Mouse (Mus musculus) heart, postnatal 0 days (tissue): ENCODE measurements at regions not wholly inside any gene's neighbourhood (a gene's known extent, or its start where the extent isn't known, plus 50 kb on each side); places are given as distances from the start of the nearest gene placed in this dataset.

ENCODE experiments used
- ATAC-seq: fragments of 200-750 bp; cut with Nextera tagmentation; 2 replicates; pipeline ENCODE4 v1.8.0; 2017; ENCODE audit warnings: low read depth, moderate number of reproducible peaks, moderate library complexity; ENCODE audit not compliant: insufficient read depth
- DNase-seq: peaks from one replicate; pipeline ENCODE4 v3.0.0-alpha.2; 2016; ENCODE audit warnings: low spot score
- H3K27ac ChIP-seq: fragments of 300-500 bp; sonication (generic); 2 replicates; pipeline ENCODE4 v1.5.1; 2014; ENCODE audit warnings: low read depth, mild to moderate bottlenecking
- H3K27me3 ChIP-seq: fragments of 300-500 bp; sonication (generic); 2 replicates; pipeline ENCODE4 v1.6.1; 2014; ENCODE audit warnings: low read length, mixed read lengths; ENCODE audit not compliant: control insufficient read depth, insufficient read depth
- H3K36me3 ChIP-seq: fragments of 300-500 bp; sonication (generic); replicated peaks from 2 replicates; pipeline ENCODE4 v1.6.1; 2014; ENCODE audit warnings: low read length, mixed read lengths; ENCODE audit not compliant: control insufficient read depth, insufficient read depth
- H3K4me1 ChIP-seq: fragments of 300-500 bp; sonication (generic); 2 replicates; pipeline ENCODE4 v1.6.1; 2014; ENCODE audit warnings: antibody characterized with exemption; ENCODE audit not compliant: control insufficient read depth, insufficient read depth
- H3K4me2 ChIP-seq: fragments of 300-500 bp; sonication (generic); 2 replicates; pipeline ENCODE4 v1.6.1; 2014; ENCODE audit warnings: low read depth, mild to moderate bottlenecking, low read length, moderate library complexity
- H3K4me3 ChIP-seq: fragments of 300-500 bp; sonication (generic); 2 replicates; pipeline ENCODE4 v1.5.1; 2014; ENCODE audit warnings: low read depth, low read length
- H3K9ac ChIP-seq: fragments of 300-500 bp; sonication (generic); replicated peaks from 2 replicates; pipeline ENCODE4 v1.6.1; 2014; ENCODE audit warnings: low read depth, low read length, mixed read lengths
- H3K9me3 ChIP-seq: fragments of 300-500 bp; sonication (generic); replicated peaks from 2 replicates; pipeline ENCODE4 v1.6.1; 2016; ENCODE audit warnings: low read length; ENCODE audit not compliant: control insufficient read depth
- CTCF ChIP-seq: IDR thresholded peaks from 2 replicates; pipeline ENCODE4 v1.5.1; 2016; ENCODE audit warnings: antibody characterized with exemption, control low read depth, low read depth
- EP300 ChIP-seq: IDR thresholded peaks from 2 replicates; pipeline ENCODE4 v1.6.1; 2016; ENCODE audit warnings: antibody characterized with exemption, low read depth
- WGBS: fragments of 180-500 bp; shearing (Covaris S2); extraction: QIAGEN DNeasy Blood & Tissue Kit; methylation state at CpG from one replicate; pipeline ENCODE4 v1.1.7; 2014; 5-methylcytosine and 5-hydroxymethylcytosine counted together

DNA sequence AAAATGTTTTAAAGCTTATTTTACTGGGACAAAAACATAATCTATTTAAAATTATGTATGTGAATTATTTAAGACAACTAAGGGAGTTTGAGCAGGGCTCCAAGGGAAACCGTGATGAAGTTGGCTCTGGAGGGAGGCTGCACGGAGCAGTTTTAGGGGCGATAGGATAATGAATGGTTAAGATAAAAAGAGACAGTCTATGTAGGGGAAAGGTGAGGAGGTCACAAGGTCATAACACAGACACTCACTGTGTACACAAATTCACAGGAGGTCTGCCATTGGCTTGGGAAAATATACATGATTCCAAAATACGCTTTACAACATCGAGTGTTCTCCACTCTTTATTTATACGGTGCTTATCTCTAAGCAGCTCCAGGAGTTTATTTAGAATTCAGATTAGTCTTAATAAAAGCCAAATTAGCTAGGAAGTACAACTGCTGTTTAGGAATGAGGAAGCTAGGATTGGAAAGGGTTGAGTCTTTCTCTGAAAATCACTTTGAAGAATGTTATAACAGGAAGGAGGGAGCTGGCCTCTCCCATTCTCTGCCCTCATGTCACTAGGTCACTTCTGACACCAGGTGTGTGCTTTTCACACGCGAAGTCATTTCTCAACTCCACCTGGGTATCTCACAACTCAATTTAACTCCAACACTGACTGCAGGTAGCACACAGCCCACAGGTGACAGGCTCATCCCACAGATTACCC lies 134.3 kb downstream of the Mterf1b start:
- peak overlapping the region; percentile 89 for H3K27ac ChIP-seq
- ATAC-seq (peak; percentile 66), DNase-seq (peak; percentile 43)

GRCm38 (mm10) chr5:4335683-4336082 lies 143.5 kb downstream of the Mterf1b start:
- 32% methylated on average over 5 of the region's 5 CpGs for WGBS

More for the DNA sequence above, 134.3 kb downstream of the Mterf1b start:
- Histone ChIP-seq H3K4me3 (no peak overlapping the region), H3K4me2 (no peak overlapping the region), H3K36me3 (no peaks in the 10 kb centered on the region), H3K27me3 (no peaks in the 10 kb centered on the region), H3K4me1 (peaks cover 17% of the 10 kb centered on the region), H3K9ac (no peak overlapping the region), H3K9me3 (0 out of 2 replicates have a peak, but pooled peaks cover 2% of the 10 kb centered on the region)
- 16% methylated on average over 8 of the region's 8 CpGs for WGBS
- no peak for TF ChIP-seq EP300
- no peak for TF ChIP-seq CTCF

GRCm38 (mm10) chr5:4341956-4342355 lies 149.8 kb downstream of the Mterf1b start:
- Histone ChIP-seq H3K27ac (no peak overlapping the region), H3K9me3 (no peaks in the 10 kb centered on the region), H3K27me3 (no peaks in the 10 kb centered on the region), H3K36me3 (no peaks in the 10 kb centered on the region), H3K4me1 (0 out of 2 replicates have a peak, but pooled peaks cover 3% of the 10 kb centered on the region), H3K9ac (no peak overlapping the region), H3K4me2 (no peak overlapping the region), H3K4me3 (no peak overlapping the region)
- WGBS: 18% methylated on average over 6 of the region's 6 CpGs
- no peak for ATAC-seq
- DNase-seq: no peak
- no peak for TF ChIP-seq CTCF

More at GRCm38 (mm10) chr5:4335683-4336082, 143.5 kb downstream of the Mterf1b start:
- no peak overlapping the region for H3K9ac ChIP-seq
- 0 out of 2 replicates have a peak, but pooled peaks cover 5% of the 10 kb centered on the region for H3K4me1 ChIP-seq
- no peaks in the 10 kb centered on the region for H3K27me3 ChIP-seq
- no peak overlapping the region for H3K4me3 ChIP-seq
- H3K36me3 ChIP-seq: no peaks in the 10 kb centered on the region
- H3K27ac ChIP-seq: no peak overlapping the region
- H3K9me3 ChIP-seq: 0 out of 2 replicates have a peak, but pooled peaks cover 11% of the 10 kb centered on the region
- DNase-seq (no peak), ATAC-seq (no peak)
- no peak for TF ChIP-seq EP300
- no peak for TF ChIP-seq CTCF
- no peak overlapping the region for H3K4me2 ChIP-seq

DNA sequence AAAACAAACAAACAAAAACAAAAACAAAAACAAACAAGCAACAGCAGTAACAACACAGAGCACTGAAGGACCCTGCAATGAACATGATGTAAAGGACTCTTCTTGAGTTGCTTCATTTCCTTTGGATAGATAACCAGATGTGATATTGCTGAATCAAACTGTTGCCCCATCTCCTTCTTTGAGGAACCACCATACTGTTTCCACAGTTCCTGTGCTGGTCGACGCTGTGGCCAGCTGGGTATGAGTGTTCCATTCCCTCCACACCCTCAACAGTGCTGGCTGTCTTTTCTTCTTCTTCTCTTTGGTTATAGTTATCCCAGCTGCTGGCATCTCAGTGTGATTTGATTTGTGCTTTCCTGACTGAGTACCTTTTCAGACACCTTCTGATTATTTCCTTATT lies 152.3 kb downstream of the Mterf1b start:
- H3K27ac ChIP-seq: no peak overlapping the region
- H3K4me1 ChIP-seq: 0 out of 2 replicates have a peak, but pooled peaks cover 3% of the 10 kb centered on the region
- DNase-seq (no peak), ATAC-seq (no peak)
- TF ChIP-seq CTCF (no peak), EP300 (no peak)
- no peak overlapping the region for H3K4me2 ChIP-seq
- H3K9ac ChIP-seq: no peak overlapping the region
- H3K4me3 ChIP-seq: no peak overlapping the region
- no peaks in the 10 kb centered on the region for H3K27me3 ChIP-seq
- WGBS: 85% methylated on average over 2 of the region's 2 CpGs
- H3K9me3 ChIP-seq: no peaks in the 10 kb centered on the region
- no peaks in the 10 kb centered on the region for H3K36me3 ChIP-seq

DNA sequence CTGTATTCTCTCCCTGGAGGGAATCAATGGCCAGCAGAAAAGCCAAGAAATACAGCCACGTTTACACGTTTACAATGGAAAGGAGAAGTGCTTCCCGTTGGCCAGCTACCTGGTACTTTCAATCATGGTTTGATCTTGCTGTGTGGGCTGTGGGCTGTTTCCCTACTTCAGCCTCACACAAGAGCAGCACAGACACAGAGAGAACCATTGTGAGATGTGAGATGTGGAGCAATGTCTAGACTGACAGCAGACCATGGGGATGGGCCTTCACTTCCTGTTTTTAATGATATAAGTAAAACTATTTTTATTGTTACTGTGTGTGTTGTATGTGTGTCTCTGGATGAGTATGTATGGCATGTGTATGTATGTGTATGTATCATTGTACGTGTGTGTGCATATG lies 156.2 kb downstream of the Mterf1b start:
- 75% methylated on average over 4 of the region's 4 CpGs for WGBS
- Histone ChIP-seq H3K4me2 (no peak overlapping the region), H3K27ac (no peak overlapping the region), H3K27me3 (no peaks in the 10 kb centered on the region), H3K4me1 (no peaks in the 10 kb centered on the region), H3K9me3 (no peaks in the 10 kb centered on the region), H3K36me3 (no peaks in the 10 kb centered on the region), H3K9ac (no peak overlapping the region), H3K4me3 (no peak overlapping the region)
- DNase-seq (no peak), ATAC-seq (no peak)
- TF ChIP-seq CTCF: no peak
- TF ChIP-seq EP300: no peak

DNA sequence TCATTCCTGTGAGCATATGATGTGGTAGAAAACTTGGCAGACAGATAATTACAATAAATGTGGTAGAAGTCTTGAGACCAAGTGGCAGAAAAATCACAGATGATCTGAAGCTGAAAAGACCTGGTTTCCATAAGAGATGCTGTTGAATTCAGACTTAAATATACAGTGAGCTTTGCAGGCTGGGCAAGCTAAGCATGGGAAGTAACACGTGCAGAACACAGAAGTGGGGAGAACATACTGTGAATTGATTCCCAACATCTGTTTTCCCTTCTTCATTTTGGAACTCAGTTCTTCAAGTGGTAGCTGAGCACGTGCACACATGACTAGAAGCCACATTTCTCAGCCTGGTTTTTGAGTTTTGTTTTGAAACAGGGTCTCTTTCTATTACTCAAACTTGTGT lies 157.8 kb downstream of the Mterf1b start:
- Histone ChIP-seq H3K4me1 (no peaks in the 10 kb centered on the region), H3K27ac (no peak overlapping the region), H3K4me3 (no peak overlapping the region), H3K36me3 (no peaks in the 10 kb centered on the region), H3K9me3 (no peaks in the 10 kb centered on the region), H3K4me2 (no peak overlapping the region), H3K9ac (no peak overlapping the region), H3K27me3 (no peaks in the 10 kb centered on the region)
- ATAC-seq (no peak), DNase-seq (no peak)
- 75% methylated on average over 2 of the region's 2 CpGs for WGBS
- no peak for TF ChIP-seq CTCF
- no peak for TF ChIP-seq EP300
